Mouse (Mus musculus): Measurements from ENCODE around the gene Ltbr.
"Not testable (repeated sequence)": the region's sequence is repeated elsewhere in the genome, so short reads cannot be mapped to it uniquely, and the experiment has no call there.

Ltbr gene

DNA sequence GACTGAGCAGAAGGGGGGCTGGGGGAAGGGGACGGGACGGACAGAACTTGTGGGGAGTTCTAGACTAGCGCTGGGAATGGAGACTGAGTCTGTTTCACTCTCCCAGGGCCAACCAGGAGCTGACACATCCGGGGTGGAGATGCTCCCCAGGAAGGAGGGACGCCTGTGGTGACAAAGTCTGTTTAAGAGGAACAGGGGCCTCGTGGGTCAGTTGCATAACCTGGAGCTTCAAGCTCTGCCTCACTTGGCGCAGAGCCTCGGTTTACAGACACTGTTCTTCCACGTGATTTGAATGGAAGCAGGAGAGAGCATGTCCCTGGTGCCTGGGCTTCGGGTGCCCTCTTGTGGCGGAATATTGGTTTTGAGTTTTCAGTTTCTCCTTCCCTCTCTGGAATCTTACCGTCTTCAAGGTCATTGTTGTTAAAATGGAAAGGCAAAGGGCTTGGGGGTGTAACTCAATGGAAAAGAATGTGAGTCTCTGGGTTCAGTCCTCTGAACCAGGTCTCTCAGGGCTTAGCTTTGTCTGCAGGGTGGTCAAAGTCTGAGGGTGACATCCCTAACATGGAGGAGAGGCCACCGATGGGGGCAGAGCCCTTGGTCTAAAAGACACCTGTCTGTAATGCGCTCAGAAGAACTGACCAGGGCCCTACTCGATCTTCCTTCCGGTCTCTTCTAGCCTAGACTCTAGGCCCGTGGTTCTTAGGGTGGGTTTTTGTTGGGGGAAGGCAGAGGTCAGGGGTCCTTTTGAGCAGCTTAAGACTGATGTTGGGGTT lies 42.0 kb downstream of the Ltbr start:
- DNase-seq (ENCODE audit: low spot score) = peak; percentile 86

DNA sequence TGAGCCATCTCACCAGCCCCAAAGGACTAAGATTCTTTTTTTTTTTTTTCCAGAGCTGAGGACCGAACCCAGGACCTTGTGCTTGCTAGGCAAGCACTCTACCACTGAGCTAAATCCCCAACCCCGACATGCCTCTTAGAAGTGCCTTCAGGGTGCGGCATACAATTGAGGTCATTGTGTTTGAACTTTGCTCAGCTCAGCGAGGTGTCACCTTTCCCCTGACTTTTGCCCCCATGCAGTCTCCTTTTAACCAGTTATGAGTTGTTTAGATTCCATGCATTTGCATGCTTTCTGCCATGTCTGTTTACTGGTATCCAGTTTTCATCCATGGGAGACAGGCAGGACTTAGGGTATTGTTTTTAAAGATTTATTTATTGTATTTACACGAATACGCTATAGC lies 44.9 kb downstream of the Ltbr start:
- DNase-seq (ENCODE audit: low spot score) = peak; percentile 60

DNA sequence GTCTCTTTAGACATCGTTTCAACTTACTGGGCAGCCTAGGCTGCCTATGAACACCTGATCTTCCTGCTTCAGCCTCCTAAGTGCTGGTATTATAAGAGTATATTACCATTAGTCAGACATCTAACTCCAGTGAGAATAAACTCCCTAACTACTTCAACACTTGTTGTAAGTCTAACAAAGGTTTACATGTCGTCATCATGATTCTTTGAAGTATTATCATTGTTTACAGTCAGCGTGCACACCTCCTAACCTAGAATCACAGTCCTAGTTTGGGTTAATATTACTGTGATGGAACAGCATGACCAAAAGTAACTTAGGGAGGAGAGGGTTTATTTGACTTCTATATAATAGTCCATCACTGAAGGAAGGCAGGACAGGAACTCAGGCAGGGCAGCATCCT lies 46.2 kb downstream of the Ltbr start:
- DNase-seq (ENCODE audit: low spot score) = no peak

DNA sequence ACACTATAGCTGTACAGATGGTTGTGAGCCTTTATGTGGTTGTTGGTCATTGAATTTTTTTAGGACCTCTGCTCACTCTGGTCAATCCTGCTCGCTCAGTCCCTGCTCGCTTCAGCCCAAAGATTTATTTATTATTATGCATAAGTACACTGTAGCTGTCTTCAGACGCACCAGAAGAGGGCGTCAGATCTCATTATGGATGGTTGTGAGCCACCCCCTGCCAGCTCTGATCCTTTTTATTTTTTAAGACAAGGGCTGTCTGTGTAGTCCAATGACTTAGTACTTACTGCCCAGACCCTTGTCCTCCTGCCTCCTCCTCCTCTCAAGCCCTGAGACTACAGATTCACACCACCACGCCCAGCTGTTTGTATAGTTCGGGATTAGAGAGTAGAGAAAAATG lies 47.1 kb downstream of the Ltbr start:
- DNase-seq (ENCODE audit: low spot score) = not testable (repeated sequence)

DNA sequence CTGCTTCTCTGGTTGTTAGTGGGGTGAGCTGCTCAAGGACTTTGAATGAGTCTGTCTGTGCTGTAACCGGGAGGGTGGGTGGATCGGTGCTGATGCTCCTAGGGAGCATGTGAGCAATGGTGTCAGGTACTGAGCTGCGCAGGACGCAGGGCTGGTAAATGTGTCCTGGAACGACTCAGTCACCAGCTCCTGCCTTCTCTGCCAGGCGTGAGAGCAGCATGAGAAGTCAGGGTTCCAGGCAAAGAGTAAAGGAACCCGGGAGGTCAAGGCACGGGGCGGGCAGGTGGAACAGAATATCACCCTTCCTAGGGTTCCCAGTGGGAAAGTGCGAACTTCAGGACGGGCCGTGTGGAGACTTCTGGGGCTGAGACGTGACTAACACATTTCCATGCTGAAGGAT lies 47.6 kb downstream of the Ltbr start:
- DNase-seq (ENCODE audit: low spot score) = no peak

DNA sequence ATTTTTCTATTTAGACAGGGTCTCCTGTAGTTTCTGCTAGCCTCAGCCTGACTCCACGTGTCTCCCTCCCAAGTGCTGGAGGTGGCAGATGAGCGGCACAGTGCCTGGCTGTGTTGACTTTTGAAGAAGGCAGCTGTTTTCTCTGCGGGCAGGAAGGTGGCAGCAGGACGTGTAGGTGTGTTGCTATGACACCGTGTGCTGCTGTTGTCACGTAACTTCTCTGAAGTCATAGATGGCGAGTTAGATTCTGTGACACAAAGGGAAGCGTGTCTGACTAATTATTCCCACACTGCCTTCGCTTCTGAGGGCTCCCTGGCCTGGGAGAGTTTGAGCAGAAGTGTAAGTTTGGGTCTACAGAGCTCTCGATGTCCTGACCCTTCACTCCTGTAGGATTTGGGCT lies 48.4 kb downstream of the Ltbr start:
- no peak for DNase-seq (ENCODE audit: low spot score)

DNA sequence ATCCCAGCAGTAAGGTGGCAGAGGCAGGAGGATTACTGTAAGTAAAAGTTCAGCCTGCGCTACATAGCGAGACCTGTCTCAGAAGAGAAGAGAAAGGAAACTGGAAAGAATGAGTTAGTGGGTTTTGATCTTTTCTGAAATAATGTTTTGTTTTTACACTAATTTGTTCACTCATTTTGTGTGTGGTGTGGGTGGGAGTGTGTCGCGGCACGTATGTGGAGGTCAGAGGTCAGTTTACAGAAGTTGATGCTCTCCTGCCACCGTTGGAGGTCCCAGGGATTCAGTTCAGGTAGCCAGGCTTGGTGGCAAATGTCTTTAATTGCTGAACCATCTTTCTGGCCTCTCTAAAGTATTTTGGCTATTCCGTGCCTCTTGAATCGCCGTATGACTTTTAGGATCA lies 49.5 kb downstream of the Ltbr start:
- DNase-seq (ENCODE audit: low spot score) = no peak

DNA sequence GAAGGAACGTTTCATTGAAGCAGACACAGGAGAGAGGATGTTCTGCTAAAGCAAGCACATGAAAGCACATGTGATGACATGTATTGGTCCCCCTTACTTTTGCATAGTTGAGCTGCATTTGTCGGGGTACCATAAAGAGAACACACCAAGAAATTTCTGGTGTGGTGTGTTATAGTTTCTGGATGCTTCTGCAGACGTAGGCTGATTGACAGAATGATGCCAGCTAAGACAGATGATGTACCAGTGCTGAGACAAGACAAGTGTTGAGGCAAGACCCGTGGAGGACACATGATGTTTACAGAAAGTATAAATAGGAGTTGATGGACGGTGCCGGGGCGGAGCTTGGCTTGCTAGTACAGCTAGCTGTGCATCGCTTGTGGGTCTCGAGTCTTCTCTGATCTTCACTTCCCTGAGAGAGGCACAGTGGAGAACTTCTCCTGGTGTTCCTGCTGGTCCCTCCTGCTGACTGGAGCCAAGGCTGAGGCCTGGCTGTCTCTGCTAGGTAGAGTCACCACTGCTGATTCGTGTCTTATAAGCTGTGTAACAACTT lies 53.6 kb downstream of the Ltbr start:
- no peak for DNase-seq (ENCODE audit: low spot score)

All from yolk sac, embryonic 10.5 days (tissue).